Mouse (Mus musculus) liver, embryonic 13.5 days (tissue): ENCODE results near the gene A930033H14Rik. TPM values are rescaled to one million over a fixed set of nuclear protein-coding genes. Genes with fewer than 3 reads are reported as not detected.

Source experiments
- ATAC-seq: fragments of 200-750 bp; cut with Nextera tagmentation; 2 replicates; pipeline ENCODE4 v1.8.0; 2017; ENCODE audit warnings: low read depth, mild to moderate bottlenecking, moderate number of reproducible peaks, moderate library complexity
- DNase-seq: peaks from one replicate; pipeline ENCODE4 v3.0.0; 2022
- H3K27ac ChIP-seq: fragments of 300-500 bp; sonication (generic); 2 replicates; pipeline ENCODE4 v1.5.1; 2015; ENCODE audit warnings: moderate library complexity, mild to moderate bottlenecking, inconsistent platforms
- H3K27me3 ChIP-seq: fragments of 300-500 bp; sonication (generic); 2 replicates; pipeline ENCODE4 v1.6.1; 2015; ENCODE audit warnings: mild to moderate bottlenecking, inconsistent platforms
- H3K36me3 ChIP-seq: fragments of 300-500 bp; sonication (generic); 2 replicates; pipeline ENCODE4 v1.6.1; 2015; ENCODE audit warnings: mild to moderate bottlenecking, inconsistent platforms
- H3K4me1 ChIP-seq: fragments of 300-500 bp; sonication (generic); replicated peaks from 2 replicates; pipeline ENCODE4 v1.6.1; 2015; ENCODE audit warnings: inconsistent platforms
- H3K4me2 ChIP-seq: fragments of 300-500 bp; sonication (generic); 2 replicates; pipeline ENCODE4 v1.6.1; 2015; ENCODE audit warnings: inconsistent platforms, mild to moderate bottlenecking, moderate library complexity
- H3K4me3 ChIP-seq: fragments of 300-500 bp; sonication (generic); replicated peaks from 2 replicates; pipeline ENCODE4 v1.5.1; 2015; ENCODE audit warnings: mild to moderate bottlenecking, inconsistent platforms
- H3K9ac ChIP-seq: fragments of 300-500 bp; sonication (generic); 2 replicates; pipeline ENCODE4 v1.6.1; 2015; ENCODE audit warnings: mild to moderate bottlenecking, inconsistent platforms
- H3K9me3 ChIP-seq: fragments of 300-500 bp; sonication (generic); replicated peaks from 2 replicates; pipeline ENCODE4 v1.6.1; 2016; ENCODE audit warnings: inconsistent platforms
- WGBS: fragments of 180-500 bp; shearing (Covaris S2); methylation state at CpG from one replicate; pipeline ENCODE4 v1.1.7; 2015; ENCODE audit not compliant: insufficient replicate concordance; 5-methylcytosine and 5-hydroxymethylcytosine counted together
- polyA plus RNA-seq: library from polyadenylated mRNA; unstranded; fragments of >200 nt; fragmentation: Nextera tagmentation; extraction: Ambion mirVana; gene quantifications from 2 replicates; pipeline ENCODE4 v1.2.1, GENCODE M21; 2015

The A930033H14Rik gene
- polyA plus RNA-seq, 1 experiment from 2014 or later = 0.39 TPM

- H3K9me3 ChIP-seq = no peaks in the 10 kb centered on the region
- no peak overlapping the region for H3K4me2 ChIP-seq
- 45% methylated on average over 7 of the region's 7 CpGs for WGBS
- DNase-seq = no peak
- no peak overlapping the region for H3K9ac ChIP-seq
- ATAC-seq = no peak
- no peaks in the 10 kb centered on the region for H3K4me1 ChIP-seq
- H3K27ac ChIP-seq = no peak overlapping the region
- H3K27me3 ChIP-seq = no peaks in the 10 kb centered on the region
- H3K4me3 ChIP-seq = no peak overlapping the region
- no peaks in the 10 kb centered on the region for H3K36me3 ChIP-seq
Observed at GRCm38 (mm10) chr10:69165125-69165524, 47.8 kb downstream of the A930033H14Rik start.

- Histone ChIP-seq H3K36me3 (no peaks in the 10 kb centered on the region), H3K27me3 (no peaks in the 10 kb centered on the region), H3K9ac (no peak overlapping the region), H3K4me3 (no peak overlapping the region), H3K4me2 (no peak overlapping the region), H3K9me3 (no peaks in the 10 kb centered on the region), H3K27ac (no peak overlapping the region), H3K4me1 (no peaks in the 10 kb centered on the region)
- DNase-seq = no peak
- no peak for ATAC-seq
- 69% methylated on average over 5 of the region's 5 CpGs for WGBS
Observed at GRCm38 (mm10) chr10:69163216-69163615, 49.7 kb downstream of the A930033H14Rik start.

GRCm38 (mm10) chr10:69162577-69162976, 50.3 kb downstream of the A930033H14Rik start:
- no peaks in the 10 kb centered on the region for H3K4me1 ChIP-seq
- no peaks in the 10 kb centered on the region for H3K27me3 ChIP-seq
- H3K4me3 ChIP-seq = no peak overlapping the region
- H3K9me3 ChIP-seq = no peaks in the 10 kb centered on the region
- H3K27ac ChIP-seq = no peak overlapping the region
- ATAC-seq (no peak), DNase-seq (no peak)
- H3K4me2 ChIP-seq = no peak overlapping the region
- 46% methylated on average over 5 of the region's 5 CpGs for WGBS
- H3K9ac ChIP-seq = no peak overlapping the region
- H3K36me3 ChIP-seq = no peaks in the 10 kb centered on the region

- no peak overlapping the region for H3K9ac ChIP-seq
- DNase-seq = no peak
- H3K36me3 ChIP-seq = no peaks in the 10 kb centered on the region
- no peaks in the 10 kb centered on the region for H3K9me3 ChIP-seq
- H3K4me2 ChIP-seq = no peak overlapping the region
- WGBS = 66% methylated on average over 3 of the region's 3 CpGs
- no peak overlapping the region for H3K4me3 ChIP-seq
- H3K27ac ChIP-seq = no peak overlapping the region
- no peaks in the 10 kb centered on the region for H3K4me1 ChIP-seq
- H3K27me3 ChIP-seq = no peaks in the 10 kb centered on the region
- ATAC-seq = no peak
Observed at GRCm38 (mm10) chr10:69161503-69161902, 51.4 kb downstream of the A930033H14Rik start.

- DNase-seq (no peak), ATAC-seq (no peak)
- Histone ChIP-seq H3K27ac (no peak overlapping the region), H3K9me3 (no peaks in the 10 kb centered on the region), H3K4me1 (no peaks in the 10 kb centered on the region), H3K9ac (no peak overlapping the region), H3K36me3 (no peaks in the 10 kb centered on the region), H3K4me3 (no peak overlapping the region), H3K27me3 (no peaks in the 10 kb centered on the region), H3K4me2 (no peak overlapping the region)
- WGBS = 60% methylated on average over 2 of the region's 2 CpGs
Observed at GRCm38 (mm10) chr10:69160877-69161276, 52.0 kb downstream of the A930033H14Rik start.

Other genes with a start within 250 kb of the A930033H14Rik start
- 6.9 and 7.2 TPM in 2 replicates for gene Rhobtb1, start 61.7 kb downstream of the A930033H14Rik start, polyA plus RNA-seq
- 343 and 345 TPM in 2 replicates for gene Cdk1, start 139.8 kb upstream of the A930033H14Rik start, polyA plus RNA-seq
- 5.6 and 7.0 TPM in 2 replicates for gene Ank3, start 185.7 kb upstream of the A930033H14Rik start, polyA plus RNA-seq